Mouse (Mus musculus) embryonic fibroblast, embryonic 13.5 days (primary cell): ENCODE measurements around the gene 2310011J03Rik.
A peak's percentile ranks its signal among the peaks of the same experiment; 100 is the strongest.

Experiments
- CTCF ChIP-seq: IDR thresholded peaks from 2 replicates; pipeline ENCODE4 v1.5.1; 2011; ENCODE audit warnings: mild to moderate bottlenecking, control low read depth, low read length, moderate library complexity, borderline replicate concordance; ENCODE audit not compliant: insufficient read depth
- POLR2A ChIP-seq: IDR thresholded peaks from 2 replicates; pipeline ENCODE4 v1.6.1; 2011; ENCODE audit warnings: low read depth, mild to moderate bottlenecking, control low read depth, low read length, moderate library complexity

- TF ChIP-seq POLR2A (no peak), CTCF (peak; percentile 96)
Measured at GRCm38 (mm10) chr10:80350292-80350691, 30.0 kb upstream of the 2310011J03Rik start.
